Mouse (Mus musculus): Measurements from ENCODE around the gene Errfi1.
"Not testable (repeated sequence)": the region's sequence is repeated elsewhere in the genome, so short reads cannot be mapped to it uniquely, and the experiment has no call there.

Errfi1 gene

DNA sequence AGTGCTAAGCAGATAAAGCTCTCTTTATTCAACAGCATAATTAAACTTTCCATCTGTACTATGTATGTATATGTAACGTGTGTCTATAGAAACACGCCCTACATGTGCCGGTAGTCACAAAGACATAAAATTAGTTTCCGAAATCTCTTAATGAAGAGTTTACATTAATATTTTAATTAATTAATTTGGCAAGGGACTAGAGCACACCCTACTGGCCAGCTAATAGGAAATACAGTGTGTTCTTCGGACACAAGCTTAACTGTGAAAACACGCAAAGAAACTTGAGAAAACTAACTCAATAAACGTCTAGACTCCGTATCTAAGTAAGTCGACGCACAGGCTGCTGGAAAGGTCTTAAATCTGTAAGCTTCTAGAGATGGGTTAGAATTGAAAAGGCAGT lies 3.8 kb upstream of the Errfi1 start:
- DNase-seq = no peak

GRCm38 (mm10) chr4:150850893-150851292 lies 2.8 kb upstream of the Errfi1 start:
- no peak for DNase-seq

DNA sequence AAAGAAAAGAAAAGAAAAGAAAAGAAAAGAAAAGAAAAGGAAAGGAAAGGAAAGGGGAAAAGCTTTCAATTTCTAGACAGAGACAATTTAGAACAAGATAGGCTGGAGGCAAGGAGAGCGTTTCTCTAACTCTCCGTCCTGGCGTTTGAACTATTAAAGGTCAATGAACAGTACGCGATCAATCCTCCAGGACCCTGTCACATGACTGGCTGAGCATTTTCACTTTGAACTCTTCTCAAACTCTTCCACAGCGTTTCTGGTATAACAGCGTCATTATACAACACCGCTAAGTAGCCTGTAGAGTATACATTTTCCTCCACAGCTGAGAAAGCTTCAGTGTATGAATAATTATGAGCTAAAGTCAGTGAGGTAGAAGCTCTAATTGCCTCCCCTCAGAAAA lies 1.7 kb upstream of the Errfi1 start:
- DNase-seq = no peak

GRCm38 (mm10) chr4:150852479-150852878 lies 1.2 kb upstream of the Errfi1 start:
- DNase-seq = peak; percentile 35 to 65

DNA sequence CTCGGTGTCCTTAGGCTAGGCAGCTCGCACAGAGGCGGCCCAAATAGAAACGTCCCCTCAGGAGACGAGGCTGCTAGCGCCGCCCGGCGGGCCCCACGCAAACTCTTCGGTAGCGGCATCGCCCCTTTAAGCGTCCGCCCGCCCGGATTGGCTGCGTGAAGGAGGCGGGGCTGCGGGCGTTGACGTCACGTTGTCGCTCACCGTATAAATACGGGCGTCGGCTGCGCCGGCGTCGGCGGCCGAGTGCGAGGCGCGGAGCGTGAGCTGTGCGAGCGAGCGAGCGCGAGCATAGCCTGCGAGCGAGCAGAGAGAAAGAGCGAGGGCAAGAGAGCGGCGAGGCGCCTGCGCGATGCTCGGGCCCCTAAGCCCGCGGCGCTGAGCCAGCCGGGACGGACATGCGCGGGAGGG lies 1.1 kb downstream of the Errfi1 start:
- peak; percentile 94 to 96 for DNase-seq

DNA sequence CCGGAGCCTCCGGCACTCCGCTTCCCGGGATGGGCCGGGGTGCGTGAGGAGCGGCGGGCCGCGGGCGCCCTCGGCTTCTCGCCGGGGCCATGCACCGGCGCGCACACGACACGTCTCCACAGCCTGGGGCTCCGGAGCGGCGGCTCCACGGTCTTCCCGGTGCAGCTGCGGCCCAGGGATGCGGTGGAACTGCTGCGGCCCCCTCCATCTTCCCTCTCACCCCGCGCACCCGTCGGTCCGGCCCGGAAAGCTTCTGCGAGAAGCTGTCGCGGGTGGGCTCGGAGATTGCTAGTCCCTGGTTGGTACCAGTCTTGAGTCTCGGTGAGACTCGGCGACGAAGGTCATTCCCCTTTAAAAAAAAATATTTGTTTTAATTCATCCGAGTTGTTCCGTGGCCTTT lies 1.6 kb downstream of the Errfi1 start:
- DNase-seq = peak in 1 of 2 experiments; percentile 20

- DNase-seq = peak in 1 of 2 experiments; percentile 57
Observed at GRCm38 (mm10) chr4:150860526-150860925, 6.8 kb downstream of the Errfi1 start.

GRCm38 (mm10) chr4:150861161-150861560 lies 7.4 kb downstream of the Errfi1 start:
- DNase-seq = no peak

DNA sequence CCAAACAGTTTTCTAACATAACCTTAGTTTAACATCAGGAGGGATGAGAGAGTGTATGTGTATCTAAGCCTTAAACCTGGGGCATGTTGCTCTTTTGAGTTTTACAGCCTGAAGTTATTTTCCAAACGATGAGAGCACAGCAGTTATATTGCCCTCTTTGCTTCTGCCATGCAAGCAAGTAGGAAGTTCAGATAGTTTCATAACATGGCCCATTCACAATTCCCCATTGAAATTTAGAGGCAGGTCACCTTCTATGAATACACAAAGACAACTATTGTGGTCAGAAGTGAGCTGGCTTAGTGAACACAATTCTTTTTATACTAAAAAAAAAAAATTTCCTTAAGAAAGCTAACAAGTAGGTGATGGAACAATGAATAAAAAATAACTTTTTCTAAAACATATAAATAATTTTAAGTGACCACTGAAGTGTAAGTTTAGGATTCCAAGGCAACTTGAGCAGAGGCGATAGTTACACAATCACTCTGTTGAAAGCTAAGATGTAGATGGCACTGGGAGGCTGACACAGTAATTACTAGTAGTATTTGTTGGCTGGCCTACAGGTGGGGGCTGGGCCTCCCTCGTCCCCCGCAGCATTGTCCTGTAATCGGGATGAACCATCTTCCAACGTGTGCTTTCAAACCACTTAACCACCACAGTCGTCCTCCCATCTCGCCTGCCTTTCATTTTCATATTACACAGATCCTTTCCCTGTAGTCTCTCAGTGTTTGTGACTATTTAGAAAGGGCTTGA lies 9.1 kb downstream of the Errfi1 start:
- no peak for DNase-seq

GRCm38 (mm10) chr4:150865371-150865770 lies 11.7 kb downstream of the Errfi1 start:
- no peak for DNase-seq

- no peak for DNase-seq
Observed at GRCm38 (mm10) chr4:150866069-150866468, 12.3 kb downstream of the Errfi1 start.

GRCm38 (mm10) chr4:150866494-150866893 lies 12.8 kb downstream of the Errfi1 start:
- no peak for DNase-seq

DNA sequence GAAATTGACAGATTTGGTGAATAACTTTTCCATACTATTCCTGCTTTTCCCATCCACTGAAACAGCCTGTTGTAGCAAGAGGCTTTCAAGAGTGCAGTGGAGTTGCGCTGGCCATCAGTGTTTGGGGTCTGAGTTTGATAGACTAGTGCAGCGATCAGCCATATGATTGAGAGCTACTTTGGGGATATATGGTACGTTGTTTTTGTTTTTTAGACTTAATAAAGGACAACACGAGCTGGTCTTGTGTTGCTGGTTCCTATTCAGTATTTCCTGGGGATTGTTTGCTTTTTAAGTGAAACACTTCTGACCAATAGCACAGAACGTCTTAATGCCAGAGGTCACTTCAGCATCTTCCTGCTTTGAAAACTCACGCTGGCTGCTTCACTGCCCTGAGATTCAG lies 14.4 kb downstream of the Errfi1 start:
- no peak for DNase-seq

DNA sequence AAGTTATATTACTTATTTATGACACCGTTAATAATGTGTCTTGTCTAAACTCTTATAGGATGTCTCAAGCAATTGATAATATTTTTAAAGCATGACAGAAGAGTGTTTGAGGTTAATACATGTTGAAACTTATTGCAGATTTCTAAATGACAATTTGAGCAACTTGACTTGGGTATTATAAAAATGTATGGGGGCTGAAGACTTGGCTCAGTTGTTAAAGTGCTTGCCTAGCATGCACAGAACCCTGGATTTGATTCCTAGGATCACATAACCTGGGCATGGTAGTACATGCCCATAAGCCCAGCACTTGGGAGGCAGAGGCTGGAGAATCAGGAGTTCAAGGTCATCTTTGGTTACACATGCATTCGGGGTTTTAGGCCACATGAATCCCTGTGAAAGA lies 15.1 kb downstream of the Errfi1 start:
- DNase-seq = no peak

GRCm38 (mm10) chr4:150869276-150870197 lies 15.8 kb downstream of the Errfi1 start:
- DNase-seq = no peak

- DNase-seq = peak; percentile 81 to 85
Observed at GRCm38 (mm10) chr4:150870963-150871391, 17.3 kb downstream of the Errfi1 start.

- DNase-seq = peak; percentile 67 to 79
Observed at GRCm38 (mm10) chr4:150871392-150872138, 17.8 kb downstream of the Errfi1 start.

DNA sequence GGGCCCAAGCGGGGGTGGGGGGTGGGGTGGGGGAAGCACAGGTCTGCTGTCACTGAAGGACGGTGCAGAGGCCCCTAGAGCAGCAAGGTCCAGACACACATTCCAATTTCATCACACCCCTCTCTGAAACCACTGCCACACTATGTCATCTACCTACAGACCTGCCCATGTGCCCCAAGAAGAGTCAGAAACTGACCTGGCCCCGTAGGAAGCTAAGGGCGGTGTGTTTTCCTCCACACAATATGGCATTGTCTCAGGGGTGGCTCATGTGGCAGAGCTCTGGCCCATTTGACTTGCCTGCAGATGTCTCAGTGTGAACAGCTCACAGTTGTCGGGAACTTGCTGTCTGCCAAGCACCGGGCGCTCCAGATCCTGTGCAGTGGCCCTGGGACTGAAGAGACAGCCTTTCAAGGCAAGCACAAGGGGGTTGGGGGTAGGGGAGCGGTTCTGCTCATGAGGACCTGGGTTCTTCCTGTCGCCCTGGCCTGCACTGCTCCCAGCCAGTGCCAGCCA lies 18.5 kb downstream of the Errfi1 start:
- DNase-seq = peak in 1 of 2 experiments; percentile 30

- DNase-seq = no peak
Observed at GRCm38 (mm10) chr4:150872681-150873080, 19.0 kb downstream of the Errfi1 start.

DNA sequence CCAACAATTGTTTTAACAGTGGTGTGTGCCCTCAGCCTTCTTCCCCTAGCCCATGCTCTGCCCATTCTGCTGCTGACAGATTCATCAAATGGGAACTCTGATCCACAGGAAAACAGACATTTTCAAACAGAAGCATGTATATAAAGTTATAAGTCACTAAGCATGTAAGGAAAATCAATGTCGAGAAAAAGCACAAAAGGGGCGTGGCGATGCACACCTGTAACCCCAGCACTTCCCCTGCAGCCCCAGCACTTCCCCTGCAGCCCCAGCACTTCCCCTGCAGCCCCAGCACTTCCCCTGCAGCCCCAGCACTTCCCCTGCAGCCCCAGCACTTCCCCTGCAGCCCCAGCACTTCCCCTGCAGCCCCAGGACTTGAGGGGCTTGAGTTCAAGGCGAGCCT lies 20.7 kb downstream of the Errfi1 start:
- not testable (repeated sequence) for DNase-seq

DNA sequence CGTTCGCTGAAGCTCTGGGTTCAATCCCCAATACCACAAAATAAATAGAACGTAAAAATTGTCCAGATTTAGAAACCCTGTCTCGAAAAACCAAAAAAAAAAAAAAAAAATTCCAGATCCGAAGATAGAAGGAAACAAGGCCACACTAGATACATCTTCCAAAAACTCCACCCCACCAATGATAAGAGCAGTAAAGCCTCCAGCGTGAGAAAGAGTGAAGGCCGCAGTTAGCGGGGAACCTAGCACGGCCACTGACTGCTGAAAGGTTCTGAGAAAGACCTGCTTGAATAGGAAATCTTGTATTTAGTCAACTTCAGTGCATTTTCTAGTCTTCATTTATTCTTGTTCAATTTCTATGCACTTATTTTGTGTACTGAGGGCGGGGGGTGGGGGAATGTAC lies 21.7 kb downstream of the Errfi1 start:
- no peak for DNase-seq

DNA sequence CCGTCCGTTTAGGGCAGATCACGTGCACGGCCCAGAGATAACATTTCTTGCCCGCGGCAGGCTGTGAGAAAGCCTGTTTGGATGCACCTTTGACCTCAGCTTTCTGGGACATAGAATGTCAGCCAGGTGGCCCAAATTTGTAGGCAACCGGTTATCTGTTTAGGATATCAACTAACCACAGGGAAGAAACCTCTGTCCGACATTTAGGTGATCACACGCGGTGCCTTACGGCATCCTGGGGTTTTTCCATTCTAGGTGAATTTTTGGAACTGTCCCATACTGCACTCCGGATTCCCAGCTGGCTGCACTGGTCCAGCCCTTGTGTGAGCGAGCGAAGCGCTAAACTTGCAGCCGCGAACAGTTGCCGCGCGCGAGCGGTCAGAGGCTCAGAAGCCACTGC lies 25.9 kb downstream of the Errfi1 start:
- no peak for DNase-seq

DNA sequence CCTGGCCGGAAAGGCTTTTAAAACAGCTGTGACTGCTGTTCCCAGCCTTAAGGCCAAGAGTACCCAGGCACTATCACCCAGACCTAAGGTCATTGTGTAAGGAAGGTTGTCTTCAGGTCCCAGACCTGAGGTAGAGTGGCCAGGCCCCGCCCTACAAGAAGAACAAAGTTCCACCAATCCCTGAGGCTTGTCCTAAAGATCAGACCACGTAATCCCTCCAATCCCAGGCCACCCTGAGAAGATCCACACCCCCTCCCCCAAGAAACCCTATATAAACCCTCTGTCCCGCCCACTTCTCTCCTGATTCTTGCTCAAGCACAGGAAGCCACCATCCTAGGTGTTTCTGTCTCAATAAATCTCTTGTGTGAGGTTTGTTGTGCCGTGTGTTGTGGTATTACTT lies 26.6 kb downstream of the Errfi1 start:
- no peak for DNase-seq

Data from lung, adult 18-20 months (tissue).